Mouse (Mus musculus): Measurements from ENCODE around the gene Rpl26. TPM values are rescaled to one million over a fixed set of nuclear protein-coding genes. Genes with fewer than 3 reads are reported as not detected.

The Rpl26 gene
- polyA plus RNA-seq, 1 experiment from 2014 or later, result 732 TPM

DNA sequence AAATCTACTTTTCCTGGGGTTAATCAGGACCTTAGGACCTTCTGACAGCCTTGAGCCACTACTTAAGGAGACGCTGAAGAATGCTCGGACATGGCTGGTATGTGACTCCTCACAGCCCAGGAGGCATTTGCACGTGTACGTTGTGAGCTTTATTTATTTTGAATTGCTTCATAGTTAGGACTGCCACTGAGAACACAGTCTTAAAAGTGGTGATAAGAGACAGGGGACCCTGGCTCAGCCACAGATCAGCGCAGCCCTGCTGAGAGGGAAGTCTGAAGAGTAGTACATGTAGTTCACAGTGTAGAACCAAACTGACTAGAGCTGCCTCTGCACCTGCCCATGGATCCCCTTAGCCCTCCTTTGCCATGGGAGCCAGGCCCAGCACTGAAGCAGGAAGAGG, 9.6 kb upstream of the Rpl26 start:
- WGBS, result 58% methylated on average over 5 of the region's 5 CpGs
- H3K27ac ChIP-seq (replicated peaks in 1 of 2; ENCODE audit: control insufficient read depth in 1 of 2, insufficient read depth in 1 of 2, low read depth in 2 of 2, low read length in 2 of 2), result no peak overlapping the region

DNA sequence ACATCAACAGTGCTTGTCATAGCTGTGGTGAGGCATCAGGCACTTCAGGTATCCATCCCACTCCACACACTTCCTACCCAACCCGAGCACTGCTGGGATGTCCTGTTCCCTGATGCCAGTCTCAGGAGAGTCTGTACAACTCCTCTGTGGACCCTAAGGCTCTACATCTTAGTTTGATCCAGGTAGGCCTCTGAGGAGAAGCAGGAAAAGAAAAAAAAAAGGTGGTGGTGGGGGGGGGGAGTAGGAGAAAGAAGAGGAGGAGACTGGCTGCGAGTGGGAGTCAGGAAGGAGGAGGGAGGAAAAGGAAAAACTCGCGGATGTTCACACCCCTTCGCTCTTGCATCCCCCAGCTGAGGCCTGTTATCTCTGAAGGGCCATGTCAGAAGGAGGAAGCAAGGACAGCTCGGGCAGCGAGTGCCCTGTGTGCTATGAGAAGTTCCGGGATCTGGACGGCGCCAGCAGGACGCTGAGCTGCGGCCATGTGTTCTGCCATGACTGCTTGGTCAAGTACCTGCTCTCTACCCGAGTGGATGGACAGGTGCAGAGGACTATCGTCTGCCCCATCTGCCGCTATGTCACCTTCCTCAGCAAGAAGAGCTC, 9.1 kb upstream of the Rpl26 start:
- H3K27ac ChIP-seq (replicated peaks in 1 of 2; ENCODE audit: control insufficient read depth in 1 of 2, insufficient read depth in 1 of 2, low read depth in 2 of 2, low read length in 2 of 2), result no peak overlapping the region
- 32% methylated on average over 14 of the region's 15 CpGs for WGBS
- peak; percentile 49; the same call in 1 of the 2 replicates for ATAC-seq (ENCODE audit: insufficient number of reproducible peaks, insufficient read depth, low FRiP score, low read depth)
- 0 out of 2 replicates have a peak, but pooled peaks cover 2% of the 10 kb centered on the region for H3K9me3 ChIP-seq (ENCODE audit: control insufficient read depth, low read length)
- no peaks in the 10 kb centered on the region for H3K27me3 ChIP-seq (ENCODE audit: control insufficient read depth, insufficient read depth, low read length)
- no peaks in the 10 kb centered on the region for H3K36me3 ChIP-seq (ENCODE audit: control insufficient read depth, insufficient read depth, low read length)
- peak overlapping the region; percentile 22 for H3K4me2 ChIP-seq (ENCODE audit: low read length)
- no peak overlapping the region for H3K4me3 ChIP-seq (ENCODE audit: control insufficient read depth in 1 of 2, insufficient read depth in 1 of 2, low read depth in 1 of 2, low read length in 2 of 2)
- peaks cover 2 to 11% of the 10 kb centered on the region in 2 experiments; a peak in 2 of 4 replicates for H3K4me1 ChIP-seq (ENCODE audit: control insufficient read depth in 2 of 2, insufficient read depth in 2 of 2, low read length in 2 of 2)
- H3K9ac ChIP-seq (ENCODE audit: low read length), result no peak overlapping the region

More for the DNA sequence above, 9.6 kb upstream of the Rpl26 start:
- no peaks in the 10 kb centered on the region for H3K9me3 ChIP-seq (ENCODE audit: control insufficient read depth, low read length)
- no peak overlapping the region for H3K4me2 ChIP-seq (ENCODE audit: low read length)
- no peak overlapping the region for H3K4me3 ChIP-seq (ENCODE audit: control insufficient read depth in 1 of 2, insufficient read depth in 1 of 2, low read depth in 1 of 2, low read length in 2 of 2)
- no peak for ATAC-seq (ENCODE audit: insufficient number of reproducible peaks, insufficient read depth, low FRiP score, low read depth)
- no peaks in the 10 kb centered on the region for H3K36me3 ChIP-seq (ENCODE audit: control insufficient read depth, insufficient read depth, low read length)
- peaks cover 2 to 11% of the 10 kb centered on the region in 2 experiments; a peak in 2 of 4 replicates for H3K4me1 ChIP-seq (ENCODE audit: control insufficient read depth in 2 of 2, insufficient read depth in 2 of 2, low read length in 2 of 2)
- H3K27me3 ChIP-seq (ENCODE audit: control insufficient read depth, insufficient read depth, low read length), result no peaks in the 10 kb centered on the region
- no peak overlapping the region for H3K9ac ChIP-seq (ENCODE audit: low read length)

DNA sequence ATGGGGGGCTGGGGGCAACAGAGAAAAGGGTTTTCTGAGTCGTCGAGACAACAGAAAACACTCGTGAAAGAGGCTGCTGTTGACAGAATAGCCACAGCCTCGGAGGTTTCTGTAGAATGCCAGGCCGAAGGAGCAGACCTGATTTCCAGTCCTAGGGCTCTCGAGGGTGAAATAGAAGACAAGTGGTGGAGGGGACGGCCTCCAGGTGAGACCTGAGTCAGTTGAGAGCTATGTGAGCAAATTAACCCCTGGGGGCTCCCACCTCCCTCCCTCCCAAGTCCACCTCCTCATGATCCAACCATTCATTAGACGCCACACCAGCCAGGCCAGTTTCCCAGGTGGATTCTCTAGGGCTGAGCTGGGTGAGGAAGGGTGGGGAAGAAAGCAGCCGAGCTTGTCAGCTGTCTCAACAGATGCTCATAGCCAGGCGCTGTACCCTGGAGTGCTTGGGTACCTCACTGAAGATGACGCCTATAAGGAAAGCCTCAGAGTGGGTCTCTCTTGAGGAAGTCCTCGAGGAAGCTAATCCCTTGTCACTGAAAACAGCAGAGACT, 7.4 kb upstream of the Rpl26 start:
- WGBS, result 62% methylated on average over 12 of the region's 12 CpGs
- Histone ChIP-seq H3K4me1 (ENCODE audit: control insufficient read depth in 2 of 2, insufficient read depth in 2 of 2, low read length in 2 of 2) (peaks cover 2 to 11% of the 10 kb centered on the region in 2 experiments; a peak in 2 of 4 replicates), H3K36me3 (ENCODE audit: control insufficient read depth, insufficient read depth, low read length) (no peaks in the 10 kb centered on the region), H3K27ac (replicated peaks in 1 of 2; ENCODE audit: control insufficient read depth in 1 of 2, insufficient read depth in 1 of 2, low read depth in 2 of 2, low read length in 2 of 2) (no peak overlapping the region), H3K9me3 (ENCODE audit: control insufficient read depth, low read length) (0 out of 2 replicates have a peak, but pooled peaks cover 2% of the 10 kb centered on the region), H3K27me3 (ENCODE audit: control insufficient read depth, insufficient read depth, low read length) (no peaks in the 10 kb centered on the region), H3K9ac (ENCODE audit: low read length) (no peak overlapping the region), H3K4me2 (ENCODE audit: low read length) (no peak overlapping the region), H3K4me3 (ENCODE audit: control insufficient read depth in 1 of 2, insufficient read depth in 1 of 2, low read depth in 1 of 2, low read length in 2 of 2) (no peak overlapping the region)
- no peak for ATAC-seq (ENCODE audit: insufficient number of reproducible peaks, insufficient read depth, low FRiP score, low read depth)

DNA sequence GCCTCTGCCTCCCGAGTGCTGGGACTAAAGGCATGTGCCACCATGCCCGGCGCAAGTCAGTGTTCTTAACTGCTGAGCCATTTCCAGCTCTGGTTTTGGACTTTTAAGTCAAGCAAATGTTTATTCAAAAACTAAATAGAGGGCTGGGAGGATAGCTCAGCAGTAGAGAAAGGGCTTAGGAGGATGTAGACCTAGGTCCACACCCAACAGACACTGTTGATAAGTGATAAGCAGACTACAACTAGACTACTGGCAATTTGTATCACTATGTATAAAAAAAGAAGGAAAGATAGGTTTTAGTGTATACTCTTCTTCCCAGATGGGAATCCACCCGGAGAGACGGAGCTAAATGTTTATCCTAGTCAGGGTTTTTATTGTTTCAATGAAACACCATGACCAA, 5.1 kb upstream of the Rpl26 start:
- Histone ChIP-seq H3K4me3 (ENCODE audit: control insufficient read depth in 1 of 2, insufficient read depth in 1 of 2, low read depth in 1 of 2, low read length in 2 of 2) (no peak overlapping the region), H3K4me2 (ENCODE audit: low read length) (no peak overlapping the region), H3K27me3 (ENCODE audit: control insufficient read depth, insufficient read depth, low read length) (no peaks in the 10 kb centered on the region), H3K36me3 (ENCODE audit: control insufficient read depth, insufficient read depth, low read length) (no peaks in the 10 kb centered on the region), H3K9me3 (ENCODE audit: control insufficient read depth, low read length) (0 out of 2 replicates have a peak, but pooled peaks cover 2% of the 10 kb centered on the region), H3K27ac (replicated peaks in 1 of 2; ENCODE audit: control insufficient read depth in 1 of 2, insufficient read depth in 1 of 2, low read depth in 2 of 2, low read length in 2 of 2) (no peak overlapping the region), H3K9ac (ENCODE audit: low read length) (no peak overlapping the region), H3K4me1 (ENCODE audit: control insufficient read depth in 2 of 2, insufficient read depth in 2 of 2, low read length in 2 of 2) (peaks cover 2 to 7% of the 10 kb centered on the region in 2 experiments; a peak in 2 of 4 replicates)
- WGBS, result 89% methylated on average over 5 of the region's 5 CpGs
- no peak for ATAC-seq (ENCODE audit: insufficient number of reproducible peaks, insufficient read depth, low FRiP score, low read depth)

DNA sequence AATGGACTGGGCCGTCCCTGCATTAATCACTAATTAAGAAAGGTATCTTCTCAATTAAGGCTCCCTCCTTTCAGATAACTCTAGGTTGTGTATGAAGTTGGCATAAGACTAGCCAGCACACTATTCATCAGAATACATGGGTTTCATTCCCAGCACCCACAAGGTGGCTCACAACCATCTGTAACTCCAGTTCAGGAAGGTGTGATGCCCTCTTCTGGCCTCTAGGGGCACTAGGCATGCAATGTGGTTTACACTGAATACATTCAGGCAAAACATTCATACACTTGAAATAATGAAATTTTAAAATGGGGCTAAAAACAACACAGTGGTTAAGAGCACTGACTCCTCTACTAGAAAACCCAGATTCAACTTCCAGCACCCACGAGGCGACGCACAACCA, 4.3 kb upstream of the Rpl26 start:
- 0 out of 2 replicates have a peak, but pooled peaks cover 2% of the 10 kb centered on the region for H3K9me3 ChIP-seq (ENCODE audit: control insufficient read depth, low read length)
- 62% methylated on average over 4 of the region's 4 CpGs for WGBS
- no peak overlapping the region for H3K4me2 ChIP-seq (ENCODE audit: low read length)
- H3K4me3 ChIP-seq (ENCODE audit: control insufficient read depth in 1 of 2, insufficient read depth in 1 of 2, low read depth in 1 of 2, low read length in 2 of 2), result no peak overlapping the region
- peaks cover under 1 to 6% of the 10 kb centered on the region in 2 experiments; a peak in 2 of 4 replicates for H3K4me1 ChIP-seq (ENCODE audit: control insufficient read depth in 2 of 2, insufficient read depth in 2 of 2, low read length in 2 of 2)
- no peaks in the 10 kb centered on the region for H3K36me3 ChIP-seq (ENCODE audit: control insufficient read depth, insufficient read depth, low read length)
- H3K9ac ChIP-seq (ENCODE audit: low read length), result no peak overlapping the region
- no peak for ATAC-seq (ENCODE audit: insufficient number of reproducible peaks, insufficient read depth, low FRiP score, low read depth)
- no peaks in the 10 kb centered on the region for H3K27me3 ChIP-seq (ENCODE audit: control insufficient read depth, insufficient read depth, low read length)
- no peak overlapping the region for H3K27ac ChIP-seq (replicated peaks in 1 of 2; ENCODE audit: control insufficient read depth in 1 of 2, insufficient read depth in 1 of 2, low read depth in 2 of 2, low read length in 2 of 2)

DNA sequence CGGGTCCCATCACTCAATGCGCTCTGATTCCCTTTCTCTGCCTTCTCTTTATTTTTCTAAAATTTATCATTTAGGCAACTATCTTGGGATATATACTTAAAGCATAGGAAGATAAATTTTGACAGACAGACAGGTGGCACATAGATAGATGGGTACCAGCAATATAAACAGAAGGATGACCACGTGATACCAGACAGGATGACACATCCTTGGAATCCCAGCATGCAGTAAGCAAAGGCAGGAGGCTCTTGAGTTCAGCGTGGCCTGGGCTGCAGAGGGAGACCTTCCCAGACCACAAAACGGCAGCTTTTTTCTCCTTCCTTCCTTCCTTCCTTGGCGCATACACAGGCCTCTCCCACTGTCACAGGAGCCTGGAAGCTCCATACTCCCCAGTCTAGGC, 3.5 kb upstream of the Rpl26 start:
- no peak for ATAC-seq (ENCODE audit: insufficient number of reproducible peaks, insufficient read depth, low FRiP score, low read depth)
- 0 out of 2 replicates have a peak, but pooled peaks cover 2% of the 10 kb centered on the region for H3K9me3 ChIP-seq (ENCODE audit: control insufficient read depth, low read length)
- H3K4me3 ChIP-seq (ENCODE audit: control insufficient read depth in 1 of 2, insufficient read depth in 1 of 2, low read depth in 1 of 2, low read length in 2 of 2), result no peak overlapping the region
- no peak overlapping the region for H3K4me2 ChIP-seq (ENCODE audit: low read length)
- H3K27ac ChIP-seq (replicated peaks in 1 of 2; ENCODE audit: control insufficient read depth in 1 of 2, insufficient read depth in 1 of 2, low read depth in 2 of 2, low read length in 2 of 2), result no peak overlapping the region
- WGBS, result 65% methylated on average over 6 of the region's 6 CpGs
- no peak overlapping the region for H3K9ac ChIP-seq (ENCODE audit: low read length)
- peaks cover 4% of the 10 kb centered on the region for H3K36me3 ChIP-seq (ENCODE audit: control insufficient read depth, insufficient read depth, low read length)
- H3K27me3 ChIP-seq (ENCODE audit: control insufficient read depth, insufficient read depth, low read length), result no peaks in the 10 kb centered on the region
- peaks cover 0 to 6% of the 10 kb centered on the region in 2 experiments; a peak in 2 of 4 replicates for H3K4me1 ChIP-seq (ENCODE audit: control insufficient read depth in 2 of 2, insufficient read depth in 2 of 2, low read length in 2 of 2)

DNA sequence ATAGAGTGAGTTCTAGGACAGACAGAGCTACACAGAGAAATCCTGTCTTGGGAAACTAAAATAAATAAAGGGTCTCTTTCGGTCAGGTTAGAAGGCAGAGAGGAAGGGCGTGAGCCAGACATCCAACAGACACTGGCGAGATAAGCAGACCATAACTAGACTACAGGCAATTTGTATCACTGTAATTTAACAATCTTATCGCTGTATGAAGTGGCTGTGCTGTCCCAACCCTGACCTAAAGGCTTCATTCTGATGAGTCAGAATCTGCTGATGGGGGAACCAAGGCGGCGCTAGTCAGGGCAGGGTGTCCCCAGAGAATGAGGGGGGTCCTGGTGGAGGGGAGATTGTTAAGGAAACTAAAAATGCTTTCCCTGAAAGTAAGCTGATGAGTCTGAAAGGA, 2.6 kb upstream of the Rpl26 start:
- WGBS, result 61% methylated on average over 6 of the region's 6 CpGs
- ATAC-seq (ENCODE audit: insufficient number of reproducible peaks, insufficient read depth, low FRiP score, low read depth), result no peak

More for the DNA sequence above, 2.6 kb upstream of the Rpl26 start:
- H3K27ac ChIP-seq (replicated peaks in 1 of 2; ENCODE audit: control insufficient read depth in 1 of 2, insufficient read depth in 1 of 2, low read depth in 2 of 2, low read length in 2 of 2), result no peak overlapping the region
- no peak overlapping the region for H3K4me3 ChIP-seq (ENCODE audit: control insufficient read depth in 1 of 2, insufficient read depth in 1 of 2, low read depth in 1 of 2, low read length in 2 of 2)
- peaks cover 0 to 7% of the 10 kb centered on the region in 2 experiments; a peak in 1 of 4 replicates for H3K4me1 ChIP-seq (ENCODE audit: control insufficient read depth in 2 of 2, insufficient read depth in 2 of 2, low read length in 2 of 2)
- H3K4me2 ChIP-seq (ENCODE audit: low read length), result no peak overlapping the region
- H3K36me3 ChIP-seq (ENCODE audit: control insufficient read depth, insufficient read depth, low read length), result peaks cover 14% of the 10 kb centered on the region
- no peaks in the 10 kb centered on the region for H3K27me3 ChIP-seq (ENCODE audit: control insufficient read depth, insufficient read depth, low read length)
- no peak overlapping the region for H3K9ac ChIP-seq (ENCODE audit: low read length)
- 0 out of 2 replicates have a peak, but pooled peaks cover 2% of the 10 kb centered on the region for H3K9me3 ChIP-seq (ENCODE audit: control insufficient read depth, low read length)

All from heart, embryonic 14.5 days (tissue).